Mouse (Mus musculus) thymus, adult 2 months (tissue): Measurements from ENCODE around the gene Lin7a. TPM values are rescaled to one million over a fixed set of nuclear protein-coding genes. Genes with fewer than 3 reads are reported as not detected.

Experiments used
- DNase-seq: peaks from one replicate; pipeline ENCODE4 v3.0.0; 2021
- H3K27ac ChIP-seq: fragments of 200-500 bp; 2 replicates; pipeline ENCODE4 v1.5.1; 2012; ENCODE audit warnings: low read length, control low read depth; ENCODE audit not compliant: control insufficient read depth, insufficient read depth
- H3K27me3 ChIP-seq: fragments of 200-500 bp; 2 replicates; pipeline ENCODE4 v1.6.1; 2012; ENCODE audit warnings: mild to moderate bottlenecking, low read length, moderate library complexity, mixed read lengths; ENCODE audit not compliant: control insufficient read depth, insufficient read depth
- H3K36me3 ChIP-seq: fragments of 200-500 bp; 2 replicates; pipeline ENCODE4 v1.6.1; 2012; ENCODE audit warnings: mild to moderate bottlenecking, low read length, moderate library complexity; ENCODE audit not compliant: control insufficient read depth, insufficient read depth
- H3K4me1 ChIP-seq: fragments of 200-500 bp; replicated peaks from 2 replicates; pipeline ENCODE4 v1.6.1; 2012; ENCODE audit warnings: low read length; ENCODE audit not compliant: control insufficient read depth, insufficient read depth
- H3K4me3 ChIP-seq: fragments of 200-500 bp; 2 replicates; pipeline ENCODE4 v1.5.1; 2012; ENCODE audit warnings: mild to moderate bottlenecking, low read length, control low read depth, moderate library complexity; ENCODE audit not compliant: control insufficient read depth, insufficient read depth
- CTCF ChIP-seq: fragments of 200-500 bp; IDR thresholded peaks from 2 replicates; pipeline ENCODE4 v1.5.1; 2012; ENCODE audit warnings: mild to moderate bottlenecking, control low read depth, low read length, moderate library complexity, borderline replicate concordance; ENCODE audit not compliant: control insufficient read depth, poor library complexity, insufficient read depth; ENCODE audit errors: extremely low read depth
- POLR2A ChIP-seq: fragments of 200-500 bp; IDR thresholded peaks from 2 replicates; pipeline ENCODE4 v1.6.1; 2012; ENCODE audit warnings: mild to moderate bottlenecking, low read length, control low read depth, moderate library complexity; ENCODE audit not compliant: control insufficient read depth, poor library complexity, insufficient read depth; ENCODE audit errors: extremely low read depth
- WGBS: fragments of 180-500 bp; shearing (Covaris S2); methylation state at CpG from one replicate; pipeline ENCODE4 v1.1.7; 2018; 5-methylcytosine and 5-hydroxymethylcytosine counted together
- polyA plus RNA-seq: library from polyadenylated mRNA; depleted of rRNA; stranded (reverse); fragments of >200 nt; gene quantifications from 2 replicates; pipeline ENCODE4 v1.2.3, GENCODE M21; 2012

The Lin7a gene
- polyA plus RNA-seq, 1 experiment = not detected

- TF ChIP-seq CTCF = no peak
- TF ChIP-seq POLR2A = no peak
- WGBS = 87% methylated on average over 3 of the region's 3 CpGs
- Histone ChIP-seq H3K27ac (no peak overlapping the region), H3K4me1 (no peaks in the 10 kb centered on the region), H3K36me3 (no peaks in the 10 kb centered on the region), H3K4me3 (no peak overlapping the region), H3K27me3 (no peaks in the 10 kb centered on the region)
- DNase-seq = no peak
These were observed 36.0 kb upstream of the Lin7a start for GRCm38 (mm10) chr10:107235496-107235895.

- Histone ChIP-seq H3K4me3 (no peak overlapping the region), H3K4me1 (no peaks in the 10 kb centered on the region), H3K36me3 (no peaks in the 10 kb centered on the region), H3K27ac (no peak overlapping the region), H3K27me3 (no peaks in the 10 kb centered on the region)
- DNase-seq = no peak
- no peak for TF ChIP-seq CTCF
- no peak for TF ChIP-seq POLR2A
- WGBS = 91% methylated on average over 4 of the region's 4 CpGs
These were observed 35.3 kb upstream of the Lin7a start for GRCm38 (mm10) chr10:107236211-107236610.

GRCm38 (mm10) chr10:107237076-107237475 is 34.4 kb upstream of the Lin7a start:
- H3K4me1 ChIP-seq = no peaks in the 10 kb centered on the region
- 78% methylated on average over 2 of the region's 2 CpGs for WGBS
- no peak for DNase-seq
- H3K36me3 ChIP-seq = no peaks in the 10 kb centered on the region
- no peaks in the 10 kb centered on the region for H3K27me3 ChIP-seq
- H3K4me3 ChIP-seq = no peak overlapping the region
- no peak for TF ChIP-seq CTCF
- no peak for TF ChIP-seq POLR2A
- no peak overlapping the region for H3K27ac ChIP-seq

- DNase-seq = no peak
- Histone ChIP-seq H3K27ac (no peak overlapping the region), H3K4me3 (no peak overlapping the region), H3K36me3 (no peaks in the 10 kb centered on the region), H3K4me1 (no peaks in the 10 kb centered on the region), H3K27me3 (no peaks in the 10 kb centered on the region)
- no peak for TF ChIP-seq CTCF
- no peak for TF ChIP-seq POLR2A
- WGBS = 98% methylated on average over 1 of the region's 1 CpGs
These were observed 33.8 kb upstream of the Lin7a start for GRCm38 (mm10) chr10:107237736-107238135.

- Histone ChIP-seq H3K4me3 (no peak overlapping the region), H3K27me3 (no peaks in the 10 kb centered on the region), H3K4me1 (no peaks in the 10 kb centered on the region), H3K36me3 (no peaks in the 10 kb centered on the region), H3K27ac (no peak overlapping the region)
- 78% methylated on average over 2 of the region's 2 CpGs for WGBS
- TF ChIP-seq CTCF (no peak), POLR2A (no peak)
- no peak for DNase-seq
These were observed 33.2 kb upstream of the Lin7a start for GRCm38 (mm10) chr10:107238151-107238860.

GRCm38 (mm10) chr10:107238861-107239435 is 32.5 kb upstream of the Lin7a start:
- Histone ChIP-seq H3K27ac (no peak overlapping the region), H3K27me3 (no peaks in the 10 kb centered on the region), H3K4me1 (no peaks in the 10 kb centered on the region), H3K36me3 (no peaks in the 10 kb centered on the region), H3K4me3 (no peak overlapping the region)
- TF ChIP-seq CTCF (no peak), POLR2A (no peak)
- 89% methylated on average over 3 of the region's 3 CpGs for WGBS
- DNase-seq = no peak
